Mouse (Mus musculus) neural tube, embryonic 11.5 days (tissue): ENCODE results near the gene Iglon5. TPM values are rescaled to one million over a fixed set of nuclear protein-coding genes. Genes with fewer than 3 reads are reported as not detected.

ENCODE experiments used
- ATAC-seq: fragments of 200-750 bp; cut with Nextera tagmentation; 2 replicates; pipeline ENCODE4 v1.8.0; 2017; ENCODE audit warnings: moderate number of reproducible peaks, mild to moderate bottlenecking, moderate TSS enrichment, moderate library complexity; ENCODE audit not compliant: insufficient read depth, low FRiP score, low TSS enrichment
- DNase-seq: peaks from one replicate; pipeline ENCODE4 v3.0.0-alpha.2; 2015; ENCODE audit warnings: low spot score
- H3K27ac ChIP-seq: fragments of 300-500 bp; sonication (generic); 2 replicates; pipeline ENCODE4 v1.5.1; 2014; ENCODE audit warnings: low read depth, mild to moderate bottlenecking, low read length
- H3K27me3 ChIP-seq: fragments of 300-500 bp; sonication (generic); 2 replicates; pipeline ENCODE4 v1.6.1; 2014; ENCODE audit warnings: mild to moderate bottlenecking, low read length, mixed read lengths; ENCODE audit not compliant: control insufficient read depth, insufficient read depth
- H3K36me3 ChIP-seq: fragments of 300-500 bp; sonication (generic); 2 replicates; pipeline ENCODE4 v1.6.1; 2014; ENCODE audit warnings: mild to moderate bottlenecking, low read length, moderate library complexity, mixed read lengths; ENCODE audit not compliant: control insufficient read depth, insufficient read depth
- H3K4me1 ChIP-seq: fragments of 300-500 bp; sonication (generic); 2 replicates; pipeline ENCODE4 v1.6.1; 2014; ENCODE audit warnings: low read length, mixed read lengths; ENCODE audit not compliant: control insufficient read depth, insufficient read depth
- H3K4me2 ChIP-seq: fragments of 300-500 bp; sonication (generic); 2 replicates; pipeline ENCODE4 v1.6.1; 2014; ENCODE audit warnings: low read depth, mild to moderate bottlenecking, moderate library complexity
- H3K4me3 ChIP-seq: fragments of 300-500 bp; sonication (generic); 2 replicates; pipeline ENCODE4 v1.5.1; 2014; ENCODE audit warnings: low read depth, low read length
- H3K9ac ChIP-seq: fragments of 300-500 bp; sonication (generic); 2 replicates; pipeline ENCODE4 v1.6.1; 2014; ENCODE audit warnings: mild to moderate bottlenecking, low read length
- H3K9me3 ChIP-seq: fragments of 300-500 bp; sonication (generic); 2 replicates; pipeline ENCODE4 v1.6.1; 2016; ENCODE audit warnings: low read length; ENCODE audit not compliant: control insufficient read depth
- WGBS: fragments of 180-500 bp; shearing (Covaris S2); extraction: QIAGEN DNeasy Blood & Tissue Kit; methylation state at CpG from one replicate; pipeline ENCODE4 v1.1.7; 2014; 5-methylcytosine and 5-hydroxymethylcytosine counted together
- polyA plus RNA-seq: library from polyadenylated mRNA; unstranded; fragments of >200 nt; fragmentation: Nextera tagmentation; extraction: Ambion mirVana; gene quantifications from 2 replicates; pipeline ENCODE4 v1.2.1, GENCODE M21; 2014

The Iglon5 gene
- 2.4 and 2.7 TPM in 2 replicates for polyA plus RNA-seq

DNA sequence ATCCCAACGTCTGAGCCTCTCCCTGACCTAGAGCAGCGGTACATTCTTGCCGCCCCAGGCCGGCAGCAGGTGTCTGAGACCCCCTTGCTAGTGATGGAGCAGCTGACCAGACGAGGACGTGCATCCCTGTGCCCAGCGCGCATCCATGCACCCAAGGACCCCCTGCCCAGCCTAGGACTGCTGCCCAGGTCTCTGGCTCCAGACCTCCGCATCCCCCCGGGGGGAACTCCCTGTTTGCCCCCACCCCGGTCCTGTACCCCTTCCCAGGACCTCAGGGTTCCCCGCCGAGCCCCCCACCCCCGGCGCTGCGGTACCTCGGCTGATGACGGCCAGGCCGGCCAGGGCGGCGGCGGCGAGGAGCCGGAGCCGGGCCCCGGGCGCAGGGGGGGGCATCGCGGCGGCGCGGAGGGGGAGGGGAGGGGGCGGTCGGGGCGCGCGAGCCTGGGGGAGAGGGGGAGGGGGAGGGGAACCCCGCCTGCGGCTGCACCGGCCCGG is at the start of gene Iglon5:
TSS of gene Iglon5 (minus strand) at position 445 of the 495 bp plus-strand sequence.
- Histone ChIP-seq H3K9ac (peak within 1 kb of the TSS; percentile 86), H3K4me3 (peak within 1 kb of the TSS; percentile 61), H3K27ac (peak within 1 kb of the TSS; percentile 53; the same call in 1 of the 2 replicates), H3K36me3 (no peaks in the 10 kb centered on the region), H3K4me2 (peak within 1 kb of the TSS; percentile 75), H3K4me1 (no peaks in the 10 kb centered on the region), H3K27me3 (no peaks in the 10 kb centered on the region), H3K9me3 (no peaks in the 10 kb centered on the region)
- DNase-seq = peak; percentile 26
- peak; percentile 69 for ATAC-seq
- 3% methylated on average over 11 of the region's 41 CpGs for WGBS

DNA sequence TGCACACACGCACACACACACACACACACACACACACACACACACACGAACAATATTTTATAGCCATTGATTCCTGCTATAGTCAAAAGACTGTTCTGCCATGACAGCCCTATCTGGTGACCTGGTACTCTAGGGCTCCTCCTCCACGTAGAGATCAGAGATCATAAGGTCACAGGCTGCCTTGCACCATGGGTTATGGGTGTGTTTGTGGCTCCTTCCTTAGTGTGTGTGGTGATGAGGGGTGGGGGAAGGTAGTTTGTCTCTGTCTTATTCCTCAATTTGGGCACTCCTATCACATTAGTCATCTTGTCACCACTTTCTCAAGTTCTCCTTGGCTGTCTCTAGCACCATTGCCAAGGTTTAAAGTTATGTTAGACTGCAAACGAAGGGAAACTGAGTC is 48.6 kb upstream of the Iglon5 start:
- Histone ChIP-seq H3K4me2 (no peak overlapping the region), H3K9me3 (no peaks in the 10 kb centered on the region)

DNA sequence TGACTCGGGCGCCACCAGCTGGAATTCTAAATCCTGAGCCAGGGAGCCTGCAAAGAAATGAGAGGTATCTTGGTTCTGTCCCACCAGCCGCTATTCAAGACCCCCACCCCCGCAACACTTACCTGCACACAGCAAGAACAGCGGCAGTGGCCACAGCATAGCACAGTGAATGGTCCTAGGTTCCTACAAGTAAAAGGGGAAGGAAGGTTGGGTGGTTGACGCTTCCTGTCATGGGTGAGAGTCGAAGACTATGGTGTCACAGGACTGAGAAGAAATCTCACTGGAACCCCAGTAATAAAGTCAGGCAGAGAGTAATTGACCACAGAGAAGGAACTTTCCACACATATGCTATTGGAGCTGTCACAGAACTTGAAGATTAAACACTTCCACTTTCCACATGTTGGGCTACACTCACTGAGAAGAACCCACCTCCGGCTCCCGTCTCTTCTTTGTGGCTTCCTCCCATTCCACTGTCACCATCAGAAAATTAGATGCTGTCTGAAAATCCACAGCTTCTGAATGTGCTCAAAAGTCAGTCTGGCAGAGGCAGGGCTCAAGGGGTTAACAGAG is 43.1 kb upstream of the Iglon5 start:
- ATAC-seq (no peak), DNase-seq (no peak)
- H3K27me3 ChIP-seq = no peaks in the 10 kb centered on the region

More for the DNA sequence above, 48.6 kb upstream of the Iglon5 start:
- H3K27me3 ChIP-seq = no peaks in the 10 kb centered on the region
- no peak overlapping the region for H3K9ac ChIP-seq
- no peaks in the 10 kb centered on the region for H3K36me3 ChIP-seq
- H3K27ac ChIP-seq = no peak overlapping the region
- H3K4me3 ChIP-seq = no peak overlapping the region
- DNase-seq = no peak
- WGBS = 72% methylated on average over 4 of the region's 4 CpGs
- no peak for ATAC-seq
- H3K4me1 ChIP-seq = no peaks in the 10 kb centered on the region

DNA sequence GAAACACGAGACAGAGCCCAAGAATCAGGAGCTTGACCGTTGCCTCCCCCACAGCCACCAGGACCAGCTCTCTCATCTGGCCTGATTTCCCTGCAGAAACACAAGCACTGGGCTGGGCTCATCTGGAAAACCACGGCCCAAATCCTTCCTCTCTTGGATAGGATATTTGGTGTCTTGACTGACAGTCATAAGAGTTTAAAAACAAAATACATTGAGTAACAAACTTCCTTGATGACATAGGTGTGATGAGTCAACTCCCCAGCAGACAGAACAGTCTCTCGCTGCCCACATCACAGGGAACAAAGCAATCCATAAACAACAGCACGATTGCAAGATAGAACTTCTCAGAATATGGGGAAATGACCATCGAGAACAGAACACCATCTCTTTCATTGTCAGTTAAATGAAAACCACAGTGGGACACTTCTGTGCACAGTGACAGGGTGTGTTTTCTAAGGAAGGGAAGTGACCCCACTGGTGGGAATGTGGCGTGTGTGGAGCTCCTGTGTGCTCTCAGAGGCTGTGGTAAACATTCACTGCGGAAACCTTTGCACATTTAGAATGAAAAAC is 40.4 kb upstream of the Iglon5 start:
- DNase-seq (no peak), ATAC-seq (no peak)
- 77% methylated on average over 8 of the region's 8 CpGs for WGBS
- H3K9ac ChIP-seq = no peak overlapping the region
- H3K36me3 ChIP-seq = no peaks in the 10 kb centered on the region
- H3K27me3 ChIP-seq = no peaks in the 10 kb centered on the region
- no peaks in the 10 kb centered on the region for H3K9me3 ChIP-seq
- no peaks in the 10 kb centered on the region for H3K4me1 ChIP-seq
- H3K27ac ChIP-seq = no peak overlapping the region
- H3K4me2 ChIP-seq = no peak overlapping the region
- no peak overlapping the region for H3K4me3 ChIP-seq

More for the DNA sequence above, 43.1 kb upstream of the Iglon5 start:
- no peaks in the 10 kb centered on the region for H3K36me3 ChIP-seq
- no peak overlapping the region for H3K9ac ChIP-seq
- 84% methylated on average over 9 of the region's 9 CpGs for WGBS
- H3K9me3 ChIP-seq = no peaks in the 10 kb centered on the region
- no peak overlapping the region for H3K4me3 ChIP-seq
- no peak overlapping the region for H3K4me2 ChIP-seq
- no peaks in the 10 kb centered on the region for H3K4me1 ChIP-seq
- no peak overlapping the region for H3K27ac ChIP-seq

DNA sequence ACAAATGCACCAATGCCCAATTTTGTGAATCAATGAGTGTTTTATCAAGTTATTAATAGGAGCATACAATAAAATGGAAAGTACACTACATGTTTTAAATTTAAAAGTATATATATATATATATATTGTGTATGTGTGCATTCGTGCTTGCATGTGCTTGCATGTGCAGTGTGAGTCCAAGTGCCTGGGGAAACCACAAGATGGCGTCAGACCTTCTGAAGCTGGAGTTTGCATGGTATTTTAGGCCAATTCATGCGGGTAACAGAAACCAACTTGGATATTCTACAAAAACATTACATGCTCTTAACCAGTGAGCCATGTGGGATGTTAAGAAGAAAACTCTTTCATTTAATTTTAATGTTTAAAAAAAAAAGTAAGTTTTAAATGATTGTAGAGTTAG is 35.4 kb upstream of the Iglon5 start:
- no peak overlapping the region for H3K4me2 ChIP-seq
- WGBS = 65% methylated on average over 3 of the region's 3 CpGs
- no peak overlapping the region for H3K4me3 ChIP-seq
- DNase-seq = no peak
- no peak overlapping the region for H3K9ac ChIP-seq
- H3K4me1 ChIP-seq = no peaks in the 10 kb centered on the region
- H3K9me3 ChIP-seq = no peaks in the 10 kb centered on the region
- ATAC-seq = no peak
- H3K27me3 ChIP-seq = no peaks in the 10 kb centered on the region
- H3K27ac ChIP-seq = no peak overlapping the region
- H3K36me3 ChIP-seq = no peaks in the 10 kb centered on the region

DNA sequence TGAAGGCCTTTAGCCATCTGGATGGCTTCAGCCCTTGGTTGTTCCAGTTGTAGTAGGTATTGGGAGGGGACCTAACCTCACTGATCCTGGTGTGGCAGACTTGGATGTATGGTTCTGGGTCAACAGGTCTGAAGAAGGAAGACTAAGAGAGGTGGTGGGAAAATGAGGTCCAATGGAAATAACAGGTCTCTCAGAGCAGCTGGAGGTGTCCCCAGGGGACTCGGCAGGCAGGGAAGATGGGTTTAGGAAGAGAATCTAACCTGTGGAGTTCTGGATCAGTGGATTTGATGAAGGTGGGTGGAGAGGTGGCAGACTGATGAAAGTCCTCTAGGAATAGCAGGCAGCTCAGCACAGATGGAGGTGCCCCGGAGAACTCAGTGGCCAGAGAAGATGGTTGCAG is 32.9 kb upstream of the Iglon5 start:
- H3K4me1 ChIP-seq = no peaks in the 10 kb centered on the region
- H3K9me3 ChIP-seq = no peaks in the 10 kb centered on the region
- 81% methylated on average over 2 of the region's 2 CpGs for WGBS
- no peak overlapping the region for H3K4me2 ChIP-seq
- no peaks in the 10 kb centered on the region for H3K36me3 ChIP-seq
- no peaks in the 10 kb centered on the region for H3K27me3 ChIP-seq
- H3K9ac ChIP-seq = no peak overlapping the region
- H3K4me3 ChIP-seq = no peak overlapping the region
- no peak for DNase-seq
- no peak overlapping the region for H3K27ac ChIP-seq
- ATAC-seq = no peak

DNA sequence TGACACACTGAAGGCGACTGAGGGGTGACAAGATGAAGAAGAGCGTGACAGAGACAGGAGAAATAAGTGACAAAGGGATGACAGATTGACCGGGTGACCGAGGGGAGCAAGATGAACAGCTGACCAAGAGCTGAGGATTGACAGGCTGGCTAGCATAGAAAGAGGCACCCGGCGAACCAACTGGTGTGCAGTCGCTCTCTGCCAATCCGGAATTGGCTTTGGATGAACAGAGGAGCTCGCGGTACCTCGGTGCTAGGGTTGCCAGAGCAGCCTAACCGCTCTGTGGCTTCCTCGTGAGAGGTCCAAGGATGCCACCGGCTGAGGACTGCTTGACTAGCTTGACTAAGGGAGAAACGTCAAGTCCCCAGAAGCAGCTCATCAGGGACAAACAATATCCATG is 28.5 kb upstream of the Iglon5 start:
- Histone ChIP-seq H3K9ac (no peak overlapping the region), H3K4me2 (no peak overlapping the region), H3K27ac (no peak overlapping the region), H3K4me3 (no peak overlapping the region), H3K27me3 (no peaks in the 10 kb centered on the region), H3K9me3 (no peaks in the 10 kb centered on the region), H3K36me3 (no peaks in the 10 kb centered on the region), H3K4me1 (no peaks in the 10 kb centered on the region)
- no peak for ATAC-seq
- whole genome bisulfite sequencing = 90% methylated on average over 15 of the region's 15 CpGs
- no peak for DNase-seq

DNA sequence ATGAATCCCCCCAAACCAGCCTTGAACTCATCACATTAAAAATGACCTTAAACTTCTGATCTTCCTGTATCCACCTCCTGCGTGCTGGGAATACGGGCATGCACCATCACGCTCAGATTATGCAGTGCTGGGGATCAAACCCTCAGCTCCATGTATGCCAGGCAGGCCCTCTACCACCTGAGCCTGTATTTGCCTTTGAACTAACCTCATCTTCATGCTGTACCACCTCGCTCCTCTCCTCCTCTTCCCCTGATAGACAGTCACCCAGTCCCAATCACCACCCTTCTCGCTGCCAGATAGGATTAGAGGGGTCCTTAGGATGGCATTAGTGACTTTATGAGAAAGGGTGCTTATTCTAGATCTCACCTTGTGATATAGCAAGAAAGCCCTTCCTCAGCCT is 25.2 kb upstream of the Iglon5 start:
- H3K27me3 ChIP-seq = no peaks in the 10 kb centered on the region
- no peaks in the 10 kb centered on the region for H3K4me1 ChIP-seq
- H3K27ac ChIP-seq = no peak overlapping the region
- no peaks in the 10 kb centered on the region for H3K9me3 ChIP-seq
- no peak overlapping the region for H3K4me2 ChIP-seq
- WGBS = 87% methylated on average over 5 of the region's 5 CpGs
- no peaks in the 10 kb centered on the region for H3K36me3 ChIP-seq
- H3K4me3 ChIP-seq = no peak overlapping the region
- no peak for ATAC-seq
- no peak for DNase-seq
- H3K9ac ChIP-seq = no peak overlapping the region

DNA sequence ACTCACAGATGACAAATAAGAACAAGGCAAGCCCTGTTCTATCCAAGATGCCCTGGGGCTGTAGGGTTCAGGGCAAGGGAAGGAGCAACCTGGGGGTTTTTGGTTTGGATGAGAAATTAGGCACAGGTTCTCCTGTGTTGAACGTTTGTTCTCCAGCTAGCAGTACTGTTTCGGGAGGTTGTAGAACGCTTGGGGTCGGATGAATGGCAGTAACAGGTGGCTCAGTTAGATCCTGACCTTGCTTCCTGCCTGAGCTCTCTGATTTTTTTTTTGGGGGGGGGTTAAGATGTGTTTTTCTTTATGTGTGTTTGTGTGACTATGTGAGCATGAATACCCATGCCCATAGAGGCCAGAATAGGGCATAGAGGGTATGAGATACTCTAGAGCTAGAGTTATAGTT is 22.6 kb upstream of the Iglon5 start:
- H3K9me3 ChIP-seq = no peaks in the 10 kb centered on the region
- DNase-seq (no peak), ATAC-seq (no peak)
- H3K27me3 ChIP-seq = no peaks in the 10 kb centered on the region
- 67% methylated on average over 4 of the region's 4 CpGs for WGBS
- no peak overlapping the region for H3K9ac ChIP-seq
- no peak overlapping the region for H3K4me2 ChIP-seq
- H3K36me3 ChIP-seq = no peaks in the 10 kb centered on the region
- no peak overlapping the region for H3K4me3 ChIP-seq
- H3K4me1 ChIP-seq = no peaks in the 10 kb centered on the region
- H3K27ac ChIP-seq = no peak overlapping the region
